ENCODE assay signal across 8 mouse cellular contexts in the genomic region with DNA sequence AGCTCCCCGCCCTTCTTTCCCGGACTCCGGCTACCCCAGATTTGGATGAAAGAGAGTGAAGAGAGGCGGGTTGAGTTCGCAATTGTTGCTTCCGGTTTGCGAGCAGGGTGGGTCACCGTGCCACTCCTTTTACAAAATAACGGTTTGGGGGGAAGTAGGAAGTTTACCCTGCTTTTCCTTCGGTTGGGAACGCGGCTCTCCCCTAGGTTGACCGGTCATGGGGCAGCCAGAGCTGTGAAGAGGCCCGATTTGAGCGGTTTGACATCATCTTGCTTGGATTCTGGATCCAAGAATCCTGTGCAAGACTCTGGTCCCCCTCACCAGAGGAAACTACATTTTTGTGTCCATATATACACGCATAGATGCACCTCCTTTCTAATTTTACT. TPM values are rescaled to one million over a fixed set of nuclear protein-coding genes. Genes with fewer than 3 reads are reported as not detected.
DNase-seq lines count a peak whose midpoint lies in the region; ATAC-seq and TF ChIP-seq lines count a peak whose summit lies in the region.

No protein-coding gene starts in this region.

- TF ChIP-seq POLR2A in kidney, adult 2 months (IDR thresholded peaks at IDR 0.05; ENCODE audit: low read depth, low read length) = no peak
- TF ChIP-seq POLR2A in cortical plate, adult 2 months (IDR thresholded peaks at IDR 0.05; ENCODE audit: extremely low read depth, insufficient read depth, low read length) = no peak

- peak overlapping the region; percentile 77 for H3K4me2 ChIP-seq in hindbrain, embryonic 14.5 days (replicated peaks)
- H3K4me2 ChIP-seq in midbrain, embryonic 13.5 days (replicated peaks) = peak overlapping the region; percentile 87

- no peak for DNase-seq in kidney, adult 2 months
- no peak for DNase-seq in kidney, postnatal 36 days
- DNase-seq in hindbrain, embryonic 14.5 days (ENCODE audit: low spot score) = no peak
- no peak for DNase-seq in spleen, postnatal 4 days (ENCODE audit: low spot score in 2 of 2)
- DNase-seq in left cerebral cortex, adult 11 months (ENCODE audit: low spot score) = no peak
- no peak for DNase-seq in ovary, postnatal 14 days (ENCODE audit: low spot score)

- H3K36me3 ChIP-seq in kidney, adult 2 months (ENCODE audit: control insufficient read depth, insufficient read depth, low read length) = no peaks in the 10 kb centered on the region
- no peaks in the 10 kb centered on the region for H3K36me3 ChIP-seq in hindbrain, embryonic 14.5 days (replicated peaks; ENCODE audit: control insufficient read depth, insufficient read depth)
- H3K36me3 ChIP-seq in midbrain, embryonic 13.5 days = no peaks in the 10 kb centered on the region

- H3K27me3 ChIP-seq in kidney, adult 2 months (replicated peaks; ENCODE audit: control insufficient read depth, insufficient read depth, low read length) = no peaks in the 10 kb centered on the region
- H3K27me3 ChIP-seq in hindbrain, embryonic 14.5 days (ENCODE audit: control insufficient read depth, insufficient read depth, low read length) = no peaks in the 10 kb centered on the region
- H3K27me3 ChIP-seq in midbrain, embryonic 13.5 days = no peaks in the 10 kb centered on the region

- H3K9ac ChIP-seq in hindbrain, embryonic 14.5 days = peak overlapping the region; percentile 66
- peak overlapping the region; percentile 66 for H3K9ac ChIP-seq in midbrain, embryonic 13.5 days (replicated peaks)

- no peaks in the 10 kb centered on the region for H3K9me3 ChIP-seq in hindbrain, embryonic 14.5 days (ENCODE audit: control insufficient read depth, low read length)
- H3K9me3 ChIP-seq in midbrain, embryonic 13.5 days = no peaks in the 10 kb centered on the region

- WGBS in kidney, adult 2 months = under 1% methylated on average over 16 of the region's 16 CpGs
- under 1% methylated on average over 16 of the region's 16 CpGs for WGBS in hindbrain, embryonic 14.5 days
- WGBS in midbrain, embryonic 13.5 days = under 1% methylated on average over 16 of the region's 16 CpGs

- peak overlapping the region; percentile 64 for H3K4me3 ChIP-seq in kidney, adult 2 months (ENCODE audit: insufficient read depth, low read depth, low read length)
- H3K4me3 ChIP-seq in cortical plate, adult 2 months (ENCODE audit: insufficient read depth, low read length) = peak overlapping the region; percentile 83
- peak overlapping the region; percentile 92 for H3K4me3 ChIP-seq in hindbrain, embryonic 14.5 days (replicated peaks; ENCODE audit: low read length)
- peak overlapping the region; percentile 85 for H3K4me3 ChIP-seq in midbrain, embryonic 13.5 days (replicated peaks)

- peak; percentile 47 for ATAC-seq in hindbrain, embryonic 14.5 days (ENCODE audit: low FRiP score)
- ATAC-seq in midbrain, embryonic 13.5 days = peak; percentile 53

- peaks cover 4% of the 10 kb centered on the region; the same call in 1 of the 2 replicates for H3K4me1 ChIP-seq in kidney, adult 2 months (ENCODE audit: control insufficient read depth, insufficient read depth, low read length)
- H3K4me1 ChIP-seq in cortical plate, adult 2 months (ENCODE audit: control insufficient read depth, insufficient read depth, low read length) = peaks cover 2% of the 10 kb centered on the region; the same call in 1 of the 2 replicates
- H3K4me1 ChIP-seq in hindbrain, embryonic 14.5 days (replicated peaks; ENCODE audit: control insufficient read depth, insufficient read depth, low read length) = peaks cover 37% of the 10 kb centered on the region
- H3K4me1 ChIP-seq in midbrain, embryonic 13.5 days (replicated peaks) = peaks cover 47% of the 10 kb centered on the region

- peak overlapping the region; percentile 50 for H3K27ac ChIP-seq in kidney, adult 2 months (ENCODE audit: insufficient read depth, low read depth, low read length)
- H3K27ac ChIP-seq in cortical plate, adult 2 months (ENCODE audit: insufficient read depth, low read length) = peak overlapping the region; percentile 53; the same call in 1 of the 2 replicates
- H3K27ac ChIP-seq in hindbrain, embryonic 14.5 days = peak overlapping the region; percentile 79
- peak overlapping the region; percentile 85 for H3K27ac ChIP-seq in midbrain, embryonic 13.5 days

- TF ChIP-seq CTCF in kidney, adult 2 months (conservative IDR thresholded peaks at IDR 0.05; ENCODE audit: insufficient read depth, insufficient read length, low read depth, low read length) = no peak
- no peak for TF ChIP-seq CTCF in cortical plate, adult 2 months (IDR thresholded peaks at IDR 0.05; ENCODE audit: extremely low read depth, insufficient read depth, low read length)

RNA-seq across cellular contexts. Expression of a gene that starts 0.4 kb away (rescaled TPM):
- 8.3 and 9.1 TPM in 2 replicates for polyA plus RNA-seq in kidney, adult 2 months (2012; rRNA removed)
- 78.8 and 84.5 TPM in 2 replicates for polyA plus RNA-seq in cortical plate, adult 2 months (2012; rRNA removed)
- 26.9 and 28.0 TPM in 2 replicates for polyA plus RNA-seq in hindbrain, embryonic 14.5 days (2014; fragmentation: Nextera tagmentation; extraction: Ambion mirVana)
- 9.9 and 11.9 TPM in 2 replicates for polyA plus RNA-seq in midbrain, embryonic 13.5 days (2015; fragmentation: Nextera tagmentation; extraction: Ambion mirVana)
